Mouse (Mus musculus) c-Kit-negative CD71-positive TER-119-positive erythroid progenitor cells, embryonic 14.5 days (primary cell): ENCODE data around the gene Dytn.
"Not testable (repeated sequence)": the region's sequence is repeated elsewhere in the genome, so short reads cannot be mapped to it uniquely, and the experiment has no call there.

Source experiments
- DNase-seq: peaks from one replicate; pipeline ENCODE4 v3.0.0-alpha.2; 2013; ENCODE audit warnings: low read depth, low spot score

The Dytn gene

GRCm38 (mm10) chr1:63686827-63687226 is at the start of gene Dytn:
Dytn (minus strand) TSS chr1:63686927.
- no peak for DNase-seq

GRCm38 (mm10) chr1:63730240-63730771 is 43.6 kb upstream of the Dytn start, which contains the start of the genes Mdh1b and Fastkd2:
Mdh1b (minus strand) TSS chr1:63730318.
Fastkd2 (plus strand) TSS chr1:63730614.
- DNase-seq, result peak; percentile 54

GRCm38 (mm10) chr1:63729796-63730195 is 43.1 kb upstream of the Dytn start:
- DNase-seq, result no peak

GRCm38 (mm10) chr1:63720161-63720560 is 33.4 kb upstream of the Dytn start:
- no peak for DNase-seq

GRCm38 (mm10) chr1:63708876-63709275 is 22.1 kb upstream of the Dytn start:
- no peak for DNase-seq

- DNase-seq, result no peak
Measured at GRCm38 (mm10) chr1:63705733-63706132, 19.0 kb upstream of the Dytn start.

- no peak for DNase-seq
Measured at GRCm38 (mm10) chr1:63696861-63697260, 10.1 kb upstream of the Dytn start.

GRCm38 (mm10) chr1:63675975-63676374 is 10.8 kb downstream of the Dytn start:
- no peak for DNase-seq

GRCm38 (mm10) chr1:63668852-63669160 is 17.9 kb downstream of the Dytn start:
- DNase-seq, result no peak

GRCm38 (mm10) chr1:63667949-63668851 is 18.5 kb downstream of the Dytn start:
- DNase-seq, result no peak

GRCm38 (mm10) chr1:63667201-63667948 is 19.4 kb downstream of the Dytn start:
- DNase-seq, result no peak

- DNase-seq, result no peak
Measured at GRCm38 (mm10) chr1:63666089-63666488, 20.6 kb downstream of the Dytn start.

- no peak for DNase-seq
Measured at GRCm38 (mm10) chr1:63659591-63659990, 27.1 kb downstream of the Dytn start.

GRCm38 (mm10) chr1:63658016-63658415 is 28.7 kb downstream of the Dytn start:
- peak; percentile 32 for DNase-seq

GRCm38 (mm10) chr1:63639921-63640320 is 46.8 kb downstream of the Dytn start:
- DNase-seq, result no peak

- not testable (repeated sequence) for DNase-seq
Measured at GRCm38 (mm10) chr1:63630390-63630789, 56.3 kb downstream of the Dytn start.

GRCm38 (mm10) chr1:63628211-63628610 is 58.5 kb downstream of the Dytn start:
- no peak for DNase-seq

GRCm38 (mm10) chr1:63615668-63616067 is 71.1 kb downstream of the Dytn start, which contains the start of gene Gm39653:
Gm39653 (plus strand) TSS chr1:63615968.
- DNase-seq, result no peak

- no peak for DNase-seq
Measured at GRCm38 (mm10) chr1:63614594-63614993, 72.1 kb downstream of the Dytn start.

GRCm38 (mm10) chr1:63609613-63610012 is 77.1 kb downstream of the Dytn start:
- DNase-seq, result no peak

GRCm38 (mm10) chr1:63603870-63604500 is 82.7 kb downstream of the Dytn start:
- DNase-seq, result no peak

GRCm38 (mm10) chr1:63586869-63587268 is 99.9 kb downstream of the Dytn start:
- no peak for DNase-seq
